Mouse (Mus musculus) myocyte (in vitro differentiated cells): ENCODE data around the gene Efcab2.

ENCODE experiments used
- MYOG ChIP-seq, 3 experiments: IDR thresholded peaks; one replicate each; pipeline ENCODE4 v1.6.1; 2011; ENCODE audit warnings: control low read depth in 2 of 3, low read depth in 2 of 3, mild to moderate bottlenecking in 2 of 3; ENCODE audit not compliant: insufficient read length in 2 of 3, control insufficient read depth in 1 of 3, insufficient read depth in 1 of 3
- POLR2A ChIP-seq: IDR thresholded peaks from one replicate; pipeline ENCODE4 v1.6.1; 2011; ENCODE audit warnings: low read depth, mild to moderate bottlenecking, control low read depth, moderate library complexity; ENCODE audit not compliant: insufficient read length
- TCF12 ChIP-seq: IDR thresholded peaks from one replicate; pipeline ENCODE4 v1.6.1; 2011; ENCODE audit warnings: mild to moderate bottlenecking, control low read depth; ENCODE audit not compliant: poor library complexity, insufficient read depth, severe bottlenecking
- USF1 ChIP-seq: IDR thresholded peaks from one replicate; pipeline ENCODE4 v1.6.1; 2011; ENCODE audit warnings: low read depth, mild to moderate bottlenecking, control low read depth, moderate library complexity

DNA sequence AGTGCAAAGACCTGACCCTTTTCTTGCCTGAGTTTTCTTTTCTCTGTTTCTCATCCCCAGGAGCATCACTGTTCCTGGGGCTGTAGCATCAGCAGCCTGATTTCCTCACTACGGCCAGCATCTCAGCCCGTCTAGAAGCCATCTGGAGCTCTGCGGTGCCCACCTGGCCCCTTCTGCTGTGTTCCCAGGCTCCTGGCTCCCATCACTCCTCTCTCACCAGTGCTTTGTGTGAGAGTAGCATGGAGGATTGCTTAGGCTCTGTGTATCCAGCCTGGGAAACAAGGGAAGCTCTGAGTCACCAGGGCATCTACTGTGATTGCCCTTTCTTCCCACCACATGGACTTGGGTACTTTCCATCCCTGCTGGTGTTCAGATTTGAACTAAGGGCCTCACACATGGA lies 48.2 kb downstream of the Efcab2 start:
- TF ChIP-seq POLR2A (no peak), TCF12 (no peak), MYOG (IDR thresholded peaks at IDR 0.05; ENCODE audit: control insufficient read depth in 1 of 3, insufficient read depth in 1 of 3, insufficient read length in 2 of 3, low read depth in 2 of 3) (no peak), USF1 (no peak)
